Mouse (Mus musculus) CH12.LX (cell line): Measurements from ENCODE around the gene Kpna6.

Experiments used
- CHD2 ChIP-seq: IDR thresholded peaks from 2 replicates; pipeline ENCODE4 v1.6.1; 2011; ENCODE audit warnings: low read length, improper control_type of control experiment
- CTCF ChIP-seq, 2 experiments: IDR thresholded peaks in 1 of 2; conservative IDR thresholded peaks in 1 of 2; 2 replicates each; pipeline ENCODE4 v1.5.1; 2011 to 2012; ENCODE audit warnings: low read depth in 2 of 2, low read length in 2 of 2, improper control_type of control experiment in 1 of 2, inconsistent platforms in 1 of 2, mild to moderate bottlenecking in 1 of 2, moderate library complexity in 1 of 2
- EP300 ChIP-seq: IDR thresholded peaks from 2 replicates; pipeline ENCODE4 v1.6.1; 2011; ENCODE audit warnings: low read length, improper control_type of control experiment
- HCFC1 ChIP-seq: IDR thresholded peaks from 2 replicates; pipeline ENCODE4 v1.6.1; 2012; ENCODE audit warnings: low read depth, mild to moderate bottlenecking, inconsistent platforms, low read length, improper control_type of control experiment
- MAX ChIP-seq: IDR thresholded peaks from 2 replicates; pipeline ENCODE4 v1.6.1; 2011; ENCODE audit warnings: low read length, improper control_type of control experiment
- MEF2A ChIP-seq: IDR thresholded peaks from 2 replicates; pipeline ENCODE4 v1.6.1; 2014; ENCODE audit warnings: low read depth, mild to moderate bottlenecking, inconsistent platforms, low read length, improper control_type of control experiment, borderline replicate concordance
- MXI1 ChIP-seq: IDR thresholded peaks from 2 replicates; pipeline ENCODE4 v1.6.1; 2011; ENCODE audit warnings: mild to moderate bottlenecking, low read depth, low read length, improper control_type of control experiment
- NELFE ChIP-seq: IDR thresholded peaks from 2 replicates; pipeline ENCODE4 v1.6.1; 2011; ENCODE audit warnings: low read depth, low read length, improper control_type of control experiment
- NRF1 ChIP-seq: IDR thresholded peaks from 2 replicates; pipeline ENCODE4 v1.6.1; 2014; ENCODE audit warnings: low read depth, mild to moderate bottlenecking, inconsistent platforms, low read length, improper control_type of control experiment, moderate library complexity
- POLR2A ChIP-seq: IDR thresholded peaks from 2 replicates; pipeline ENCODE4 v1.6.1; 2011; ENCODE audit warnings: low read depth, mild to moderate bottlenecking, improper control_type of control experiment, low read length
- POLR2AphosphoS2 ChIP-seq: IDR thresholded peaks from 2 replicates; pipeline ENCODE4 v1.6.1; 2011; ENCODE audit warnings: low read depth, low read length, improper control_type of control experiment
- TCF12 ChIP-seq: IDR thresholded peaks from 2 replicates; pipeline ENCODE4 v1.6.1; 2014; ENCODE audit warnings: low read depth, mild to moderate bottlenecking, inconsistent platforms, low read length, improper control_type of control experiment
- USF2 ChIP-seq: conservative IDR thresholded peaks from 2 replicates; pipeline ENCODE4 v1.6.1; 2011; ENCODE audit warnings: low read depth, low read length, improper control_type of control experiment

- no peak for TF ChIP-seq EP300
- TF ChIP-seq POLR2A = peak; percentile 71
- TF ChIP-seq CTCF (conservative IDR thresholded peaks at IDR 0.05 in 1 of 2, IDR thresholded peaks at IDR 0.05 in 1 of 2; ENCODE audit: low read depth in 2 of 2, low read length in 2 of 2) = no peak
- no peak for TF ChIP-seq USF2
- TF ChIP-seq CHD2 = peak; percentile 75
- TF ChIP-seq TCF12 = peak; percentile 54; the same call in 1 of the 2 replicates
- TF ChIP-seq MXI1 = no peak
- no peak; the same call in 1 of the 2 replicates for TF ChIP-seq NELFE
- no peak for TF ChIP-seq MEF2A
- peak; percentile 69; the same call in 1 of the 2 replicates for TF ChIP-seq POLR2AphosphoS2
- peak; percentile 78 for TF ChIP-seq HCFC1
- TF ChIP-seq NRF1 = peak; percentile 61; the same call in 1 of the 2 replicates
- TF ChIP-seq MAX = no peak; the same call in 1 of the 2 replicates
These were observed 23.8 kb upstream of the Kpna6 start, which contains the start of gene Tmem39b for GRCm38 (mm10) chr4:129696158-129696985.
